Mouse (Mus musculus): ENCODE measurements around the gene Majin.

The Majin gene

GRCm38 (mm10) chr19:6264200-6264599 is 80.0 kb downstream of the Majin start:
- no peak for DNase-seq

- DNase-seq, result no peak
Measured at GRCm38 (mm10) chr19:6264945-6265344, 80.8 kb downstream of the Majin start.

GRCm38 (mm10) chr19:6265727-6266182 is 81.6 kb downstream of the Majin start:
- no peak for DNase-seq

GRCm38 (mm10) chr19:6267306-6268169 is 83.3 kb downstream of the Majin start:
- DNase-seq, result peak in 1 of 2 experiments; percentile 60

- peak; percentile 86 to 90 for DNase-seq
Measured at GRCm38 (mm10) chr19:6268170-6268528, 84.0 kb downstream of the Majin start.

GRCm38 (mm10) chr19:6268670-6269132 is 84.5 kb downstream of the Majin start:
- peak; percentile 70 to 73 for DNase-seq

- no peak for DNase-seq
Measured at GRCm38 (mm10) chr19:6269798-6270475, 85.7 kb downstream of the Majin start.

GRCm38 (mm10) chr19:6270661-6271060 is 86.5 kb downstream of the Majin start:
- DNase-seq, result no peak

- no peak for DNase-seq
Measured at GRCm38 (mm10) chr19:6271206-6271605, 87.0 kb downstream of the Majin start.

GRCm38 (mm10) chr19:6272053-6272452 is 87.9 kb downstream of the Majin start:
- no peak for DNase-seq

- no peak for DNase-seq
Measured at GRCm38 (mm10) chr19:6272738-6273137, 88.5 kb downstream of the Majin start.

- DNase-seq, result no peak
Measured at GRCm38 (mm10) chr19:6273592-6273991, 89.4 kb downstream of the Majin start.

Data from lung, postnatal 4 days (tissue).